Mouse (Mus musculus) urinary bladder, adult 2 months (tissue): Measurements from ENCODE around the gene Ilkap. TPM values are rescaled to one million over a fixed set of nuclear protein-coding genes. Genes with fewer than 3 reads are reported as not detected.

Experiments used
- DNase-seq: peaks from one replicate; pipeline ENCODE4 v3.0.0; 2022; ENCODE audit warnings: low spot score
- polyA plus RNA-seq: library from polyadenylated mRNA; depleted of rRNA; stranded (reverse); fragments of >200 nt; gene quantifications from 2 replicates; pipeline ENCODE4 v1.2.3, GENCODE M21; 2012; rRNA removed

Gene Ilkap
- 80.1 and 82.9 TPM in 2 replicates for polyA plus RNA-seq

- peak; percentile 64 for DNase-seq
Measured at GRCm38 (mm10) chr1:91398260-91399062, at the start of gene Ilkap. Gene Ilkap (minus strand): TSS chr1:91398815.

GRCm38 (mm10) chr1:91446511-91446910 is 47.9 kb upstream of the Ilkap start:
- DNase-seq = no peak

GRCm38 (mm10) chr1:91446060-91446459 is 47.4 kb upstream of the Ilkap start:
- no peak for DNase-seq

- no peak for DNase-seq
Measured at GRCm38 (mm10) chr1:91444841-91445830, 46.5 kb upstream of the Ilkap start.

- no peak for DNase-seq
Measured at GRCm38 (mm10) chr1:91442350-91442990, 43.9 kb upstream of the Ilkap start.

GRCm38 (mm10) chr1:91441855-91442254 is 43.2 kb upstream of the Ilkap start:
- no peak for DNase-seq

GRCm38 (mm10) chr1:91439776-91440175 is 41.2 kb upstream of the Ilkap start:
- DNase-seq = no peak

GRCm38 (mm10) chr1:91437573-91437972 is 39.0 kb upstream of the Ilkap start:
- no peak for DNase-seq

- no peak for DNase-seq
Measured at GRCm38 (mm10) chr1:91437083-91437400, 38.4 kb upstream of the Ilkap start.

GRCm38 (mm10) chr1:91436380-91437082 is 37.9 kb upstream of the Ilkap start:
- peak; percentile 50 for DNase-seq

- DNase-seq = no peak
Measured at GRCm38 (mm10) chr1:91435606-91436130, 37.1 kb upstream of the Ilkap start.

- no peak for DNase-seq
Measured at GRCm38 (mm10) chr1:91434905-91435304, 36.3 kb upstream of the Ilkap start.

GRCm38 (mm10) chr1:91430761-91431160 is 32.1 kb upstream of the Ilkap start:
- no peak for DNase-seq

GRCm38 (mm10) chr1:91429212-91429611 is 30.6 kb upstream of the Ilkap start:
- DNase-seq = no peak

GRCm38 (mm10) chr1:91428614-91429013 is 30.0 kb upstream of the Ilkap start:
- DNase-seq = peak; percentile 72

GRCm38 (mm10) chr1:91426397-91426796 is 27.8 kb upstream of the Ilkap start:
- DNase-seq = no peak

GRCm38 (mm10) chr1:91420601-91421065 is 22.0 kb upstream of the Ilkap start:
- DNase-seq = no peak

- DNase-seq = no peak
Measured at GRCm38 (mm10) chr1:91419862-91420600, 21.4 kb upstream of the Ilkap start.

- DNase-seq = no peak
Measured at GRCm38 (mm10) chr1:91417991-91418390, 19.4 kb upstream of the Ilkap start.

GRCm38 (mm10) chr1:91415311-91415710 is 16.7 kb upstream of the Ilkap start:
- no peak for DNase-seq
